Mouse (Mus musculus): Measurements from ENCODE around the gene Lrrc8a.

The Lrrc8a gene

DNA sequence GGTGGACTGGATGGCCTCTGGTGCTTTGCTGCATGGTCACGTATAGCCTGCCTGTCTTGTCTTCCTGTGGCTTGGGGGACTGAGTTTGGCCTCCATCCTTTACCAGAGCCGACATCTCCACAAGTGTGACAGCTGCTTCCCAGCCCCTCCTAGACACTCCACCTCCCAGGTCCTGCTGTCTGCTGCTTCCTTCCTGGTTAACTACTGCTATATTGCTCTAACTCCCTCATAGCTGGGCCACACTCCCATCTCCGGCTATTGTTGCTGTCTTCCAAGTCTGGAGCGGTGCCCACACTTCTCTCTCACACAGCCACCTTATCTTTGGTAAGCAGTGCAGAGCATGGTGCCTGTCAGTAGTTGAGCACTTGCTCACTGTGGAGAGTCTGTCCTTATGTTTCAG lies 2.3 kb downstream of the Lrrc8a start:
- DNase-seq (ENCODE audit: low read depth): peak; percentile 9

DNA sequence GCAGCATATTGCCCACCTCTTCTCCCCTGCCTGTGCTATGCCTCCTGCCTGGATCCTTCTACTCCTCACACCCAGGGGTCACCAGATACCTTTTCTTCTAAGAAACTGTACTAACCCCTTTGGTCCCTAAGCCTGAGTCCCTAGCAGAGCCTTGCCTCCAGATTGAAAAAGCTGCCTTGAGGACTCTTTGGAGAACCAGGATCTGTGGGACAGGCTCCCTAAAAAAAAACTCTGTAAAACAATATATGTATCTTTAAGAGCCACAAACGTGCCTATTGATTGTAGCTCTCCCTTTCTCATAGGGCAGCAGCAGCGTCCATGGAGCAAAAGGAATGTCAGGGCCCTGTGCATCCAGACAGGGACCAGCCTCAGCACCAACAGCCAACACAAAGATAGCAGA lies 2.8 kb downstream of the Lrrc8a start, which contains the start of gene Gm28035:
Gene Gm28035 (plus strand): TSS at position 301 of the 400 bp plus-strand sequence.
- no peak for DNase-seq (ENCODE audit: low read depth)

DNA sequence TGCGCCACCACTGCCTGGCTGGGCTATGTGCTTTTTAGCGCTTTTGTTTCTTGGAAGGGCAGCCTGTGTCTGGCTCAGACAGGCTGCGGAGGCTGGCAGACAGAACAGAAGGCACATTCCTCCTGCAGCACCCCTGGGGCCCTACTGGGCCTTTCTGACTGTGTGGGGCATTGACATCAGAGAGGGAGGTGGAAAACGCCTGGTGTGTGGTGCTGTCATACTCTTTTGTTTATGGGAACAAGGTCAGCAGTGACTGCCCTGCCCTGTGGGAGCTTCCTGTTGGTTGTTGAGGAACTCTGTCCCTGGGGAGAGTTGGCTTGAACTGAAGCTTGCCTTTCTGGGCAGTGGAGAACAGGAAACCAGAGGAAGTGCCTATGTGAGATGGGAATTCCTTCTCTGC lies 5.0 kb downstream of the Lrrc8a start:
- no peak for DNase-seq (ENCODE audit: low read depth)

DNA sequence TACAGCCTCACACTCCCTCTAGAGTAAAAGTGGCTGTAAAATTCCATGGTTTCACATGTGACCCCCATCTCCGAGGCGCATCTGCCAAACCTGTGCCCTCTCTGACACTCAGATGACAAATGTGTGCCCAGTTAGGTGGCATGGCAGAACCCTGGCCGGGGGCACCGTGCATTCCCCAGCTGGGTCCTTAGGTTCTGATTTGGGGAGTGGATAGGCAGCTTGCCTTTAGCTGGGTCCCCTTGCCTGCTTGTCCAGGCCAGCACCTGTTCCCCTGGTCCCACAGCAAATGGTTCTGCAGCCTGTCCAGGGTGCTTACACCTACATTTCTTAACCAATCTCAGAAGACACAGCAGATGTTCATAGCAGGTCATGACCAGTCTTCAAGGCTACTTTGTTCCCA lies 5.9 kb downstream of the Lrrc8a start:
- no peak for DNase-seq (ENCODE audit: low read depth)

DNA sequence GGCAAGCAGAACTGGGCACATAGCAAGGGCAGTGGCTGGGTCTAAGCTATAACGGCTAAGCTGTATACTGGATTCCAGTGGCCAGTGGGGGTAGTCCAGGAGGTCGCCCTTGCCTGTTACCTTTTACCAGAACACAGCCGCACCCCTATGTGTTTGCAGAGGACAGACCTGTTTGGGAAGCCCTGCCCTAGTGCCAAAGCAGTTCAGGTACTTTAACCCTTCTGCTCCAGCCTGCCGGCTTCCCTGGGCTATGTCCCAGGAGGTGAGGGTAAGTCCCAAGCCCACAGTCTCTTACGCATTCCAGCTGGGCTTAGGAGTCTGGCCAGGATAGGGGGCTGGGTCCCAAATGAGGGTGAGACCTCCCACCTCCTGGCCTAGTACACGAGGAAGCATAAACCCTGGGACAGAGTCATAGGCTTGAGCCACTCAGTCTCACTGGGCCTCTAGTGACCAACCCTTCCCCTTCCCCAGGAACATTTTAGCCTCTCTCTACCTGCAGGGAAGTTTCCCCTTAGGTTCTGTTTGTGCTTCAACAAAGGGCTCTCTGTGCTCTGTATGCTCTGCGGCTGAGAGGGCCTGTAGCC lies 7.2 kb downstream of the Lrrc8a start:
- no peak for DNase-seq (ENCODE audit: low read depth)

DNA sequence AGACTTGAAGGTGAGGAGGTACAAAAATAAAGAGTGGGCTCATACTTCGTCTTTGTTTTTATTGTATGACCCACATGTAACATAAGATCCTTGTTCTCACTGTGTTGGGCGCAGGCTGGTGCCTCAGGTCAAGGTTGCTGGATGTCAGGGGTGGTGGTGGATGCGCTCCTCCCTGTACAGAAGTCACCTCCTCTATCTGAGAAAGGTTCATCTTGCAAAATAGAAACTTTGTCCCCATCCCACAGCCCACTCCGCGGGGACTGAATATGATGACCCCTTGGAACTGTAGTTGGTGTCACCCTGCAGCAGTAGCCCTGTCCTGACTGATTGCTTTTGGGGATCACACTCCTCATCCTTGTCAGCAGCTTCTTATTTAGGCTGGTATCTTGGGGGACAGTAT lies 9.5 kb downstream of the Lrrc8a start:
- DNase-seq (ENCODE audit: low read depth): no peak

DNA sequence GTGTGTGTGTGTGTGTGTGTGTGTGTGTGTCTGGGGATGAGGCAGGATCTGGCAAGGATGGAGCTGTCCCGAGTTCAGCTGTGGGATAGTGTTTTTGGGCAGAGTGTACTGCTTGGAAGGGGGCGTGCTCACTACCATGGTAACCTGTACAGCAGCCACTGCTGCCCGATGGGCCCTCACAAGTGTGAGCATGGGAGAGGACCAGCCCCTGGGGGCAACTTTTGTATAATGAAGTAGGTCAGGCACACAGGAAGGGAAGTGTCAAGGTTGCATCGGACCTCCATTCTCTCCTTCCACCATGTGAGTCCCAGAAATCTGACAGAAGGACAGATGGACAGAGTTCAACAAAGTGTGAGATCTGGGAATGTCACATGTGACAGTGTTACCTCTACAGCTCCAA lies 10.2 kb downstream of the Lrrc8a start:
- DNase-seq (ENCODE audit: low read depth): no peak

DNA sequence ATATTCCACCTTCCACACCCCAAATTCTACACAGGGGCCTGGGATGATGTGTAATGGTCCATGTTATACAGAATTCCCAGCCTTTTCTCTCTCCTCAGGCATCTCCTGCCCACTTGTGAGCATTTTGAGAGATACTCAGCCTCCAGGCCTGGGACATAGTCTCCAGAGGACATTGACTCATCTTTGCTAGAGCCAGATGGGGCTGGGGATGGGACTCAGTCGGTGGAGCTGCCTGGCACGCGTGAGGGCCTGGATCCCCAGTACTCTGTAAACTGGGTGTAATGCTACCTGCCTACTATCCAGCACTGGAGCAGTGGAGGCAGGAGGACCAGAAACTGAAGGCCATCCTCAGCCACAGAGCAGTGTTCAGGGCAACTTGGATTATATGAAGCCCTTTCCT lies 11.7 kb downstream of the Lrrc8a start:
- no peak for DNase-seq (ENCODE audit: low read depth)

DNA sequence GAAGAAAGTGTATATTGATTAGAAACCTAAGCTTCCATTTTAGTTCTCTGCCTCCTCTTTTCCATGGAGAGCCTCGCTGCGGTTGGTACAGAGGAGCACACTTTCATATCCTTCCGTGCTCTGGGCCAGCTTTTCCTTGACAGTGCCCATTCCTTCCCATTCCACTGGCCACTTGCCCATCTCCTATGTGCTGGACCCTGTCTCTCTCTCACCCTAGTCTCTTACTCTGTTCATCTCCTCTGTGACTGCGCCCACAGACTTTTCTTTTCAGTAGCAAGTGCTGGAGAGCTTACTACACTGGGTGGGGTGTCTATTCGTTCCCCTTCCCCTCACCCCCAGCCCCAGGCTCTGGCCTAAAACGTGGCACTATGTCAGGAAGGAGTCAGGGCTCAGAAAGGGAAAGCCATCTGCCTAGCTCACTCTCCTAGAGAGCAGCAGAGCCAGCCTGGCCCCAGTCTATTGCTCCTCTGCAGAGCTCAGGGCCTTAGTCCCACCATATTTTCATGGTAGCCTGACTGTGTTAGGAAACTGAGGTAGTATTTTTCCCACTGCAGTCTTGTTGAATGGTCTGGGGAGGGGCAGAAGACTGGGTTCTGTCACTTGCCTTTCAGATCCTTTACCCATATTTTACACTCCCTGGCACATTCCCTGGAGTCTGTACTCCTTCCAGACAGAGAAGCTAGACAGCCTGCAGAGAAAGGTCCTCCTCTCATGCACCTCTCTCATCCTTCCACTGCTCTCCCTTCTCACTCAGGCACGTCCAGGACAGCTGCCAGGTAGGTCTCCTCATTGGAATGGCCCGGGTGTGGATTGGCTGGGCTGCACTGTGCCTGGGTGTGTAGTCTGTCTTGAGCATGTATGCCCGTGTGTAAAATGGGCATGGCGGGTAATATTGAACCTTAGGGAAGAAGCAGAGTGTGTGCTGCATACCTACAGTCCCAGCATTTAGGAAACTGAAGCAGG lies 12.9 kb downstream of the Lrrc8a start:
- no peak for DNase-seq (ENCODE audit: low read depth)

DNA sequence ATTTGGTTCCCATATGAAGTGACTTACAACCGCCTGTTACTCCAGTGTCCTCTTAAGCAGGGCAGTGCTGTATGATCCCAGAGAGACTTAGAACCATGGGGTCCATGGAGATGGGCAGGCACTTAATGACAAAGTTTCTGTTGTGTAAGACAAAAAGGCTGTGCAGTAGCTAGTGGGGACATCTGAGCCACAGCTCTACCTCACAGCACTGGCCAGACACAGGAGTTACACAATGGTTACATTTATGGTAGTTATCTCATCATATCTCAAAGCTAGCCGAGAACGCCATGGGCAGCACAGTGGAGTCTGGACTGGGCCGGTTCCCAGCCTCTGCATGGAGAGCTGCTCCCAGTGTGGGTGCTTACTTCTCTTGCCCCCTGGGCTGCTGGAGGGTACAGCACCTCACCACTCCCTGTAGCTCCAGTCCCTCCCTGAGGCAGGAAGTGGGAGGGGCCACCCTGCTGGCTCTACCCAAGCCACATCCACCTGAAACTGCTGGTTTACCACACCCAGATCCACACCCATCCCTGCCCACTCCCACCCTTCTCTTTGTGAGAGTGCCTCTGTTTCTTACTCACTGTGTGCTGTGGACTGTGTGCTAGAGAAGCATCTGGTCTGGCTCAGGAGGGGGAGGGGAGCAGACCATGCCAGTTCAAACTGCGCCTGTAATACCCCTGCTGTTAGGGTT lies 14.0 kb downstream of the Lrrc8a start:
- peak; percentile 88 for DNase-seq (ENCODE audit: low read depth)

DNA sequence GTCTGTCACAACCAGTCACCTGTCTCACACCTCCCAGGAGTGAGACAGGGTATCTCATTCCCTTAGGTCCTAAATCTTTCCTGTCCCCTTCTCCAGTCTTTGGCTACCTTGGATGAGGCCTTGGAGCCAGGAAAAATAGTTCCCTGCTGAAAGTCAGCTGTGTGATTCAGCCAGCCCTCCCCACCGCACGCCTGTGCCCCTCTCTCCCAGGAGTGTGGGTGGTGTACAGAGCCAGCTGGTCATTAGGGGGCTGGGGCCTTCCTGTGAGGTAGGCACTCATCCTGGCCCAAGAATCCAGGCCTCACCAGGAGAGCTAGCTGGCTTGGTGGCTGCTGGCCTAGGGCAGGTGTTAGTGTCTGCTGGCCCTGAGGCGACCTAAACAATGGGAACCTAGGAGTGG lies 15.0 kb downstream of the Lrrc8a start:
- no peak for DNase-seq (ENCODE audit: low read depth)

DNA sequence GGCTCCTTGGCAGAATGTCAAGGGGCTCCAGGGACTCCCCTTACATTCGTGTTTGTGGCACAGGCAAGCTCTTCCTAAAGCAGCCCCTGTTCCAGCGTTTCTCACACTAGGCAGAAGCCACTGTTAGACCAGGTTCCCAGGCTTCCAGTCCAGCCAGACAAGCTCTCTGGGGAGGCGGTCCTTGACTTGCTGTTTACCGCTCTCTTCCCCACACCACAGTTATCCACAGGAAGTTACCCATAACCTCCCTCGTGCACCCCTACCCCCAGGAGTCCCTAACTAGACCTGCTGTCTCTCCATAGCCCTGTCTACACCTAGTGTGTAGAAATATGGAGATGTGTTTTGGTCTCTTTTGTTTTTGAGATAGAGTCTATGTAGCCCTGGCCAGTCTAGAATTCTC lies 16.3 kb downstream of the Lrrc8a start:
- DNase-seq (ENCODE audit: low read depth): peak; percentile 58

DNA sequence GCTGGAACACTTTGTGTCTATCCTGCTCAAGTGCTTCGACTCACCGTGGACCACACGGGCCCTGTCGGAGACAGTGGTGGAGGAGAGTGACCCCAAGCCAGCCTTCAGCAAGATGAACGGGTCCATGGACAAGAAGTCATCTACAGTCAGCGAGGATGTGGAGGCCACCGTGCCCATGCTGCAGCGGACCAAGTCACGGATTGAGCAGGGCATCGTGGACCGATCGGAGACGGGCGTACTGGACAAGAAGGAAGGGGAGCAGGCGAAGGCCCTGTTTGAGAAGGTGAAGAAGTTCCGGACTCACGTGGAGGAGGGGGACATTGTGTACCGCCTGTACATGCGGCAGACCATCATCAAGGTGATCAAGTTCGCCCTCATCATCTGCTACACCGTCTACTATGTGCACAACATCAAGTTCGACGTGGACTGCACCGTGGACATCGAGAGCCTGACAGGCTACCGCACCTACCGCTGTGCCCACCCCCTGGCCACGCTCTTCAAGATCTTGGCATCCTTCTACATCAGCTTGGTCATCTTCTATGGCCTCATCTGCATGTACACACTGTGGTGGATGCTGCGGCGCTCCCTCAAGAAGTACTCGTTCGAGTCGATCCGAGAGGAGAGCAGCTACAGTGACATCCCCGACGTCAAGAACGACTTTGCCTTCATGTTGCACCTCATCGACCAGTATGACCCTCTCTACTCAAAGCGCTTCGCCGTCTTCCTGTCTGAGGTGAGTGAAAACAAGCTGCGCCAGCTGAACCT lies 18.3 kb downstream of the Lrrc8a start:
- no peak for DNase-seq (ENCODE audit: low read depth)

DNA sequence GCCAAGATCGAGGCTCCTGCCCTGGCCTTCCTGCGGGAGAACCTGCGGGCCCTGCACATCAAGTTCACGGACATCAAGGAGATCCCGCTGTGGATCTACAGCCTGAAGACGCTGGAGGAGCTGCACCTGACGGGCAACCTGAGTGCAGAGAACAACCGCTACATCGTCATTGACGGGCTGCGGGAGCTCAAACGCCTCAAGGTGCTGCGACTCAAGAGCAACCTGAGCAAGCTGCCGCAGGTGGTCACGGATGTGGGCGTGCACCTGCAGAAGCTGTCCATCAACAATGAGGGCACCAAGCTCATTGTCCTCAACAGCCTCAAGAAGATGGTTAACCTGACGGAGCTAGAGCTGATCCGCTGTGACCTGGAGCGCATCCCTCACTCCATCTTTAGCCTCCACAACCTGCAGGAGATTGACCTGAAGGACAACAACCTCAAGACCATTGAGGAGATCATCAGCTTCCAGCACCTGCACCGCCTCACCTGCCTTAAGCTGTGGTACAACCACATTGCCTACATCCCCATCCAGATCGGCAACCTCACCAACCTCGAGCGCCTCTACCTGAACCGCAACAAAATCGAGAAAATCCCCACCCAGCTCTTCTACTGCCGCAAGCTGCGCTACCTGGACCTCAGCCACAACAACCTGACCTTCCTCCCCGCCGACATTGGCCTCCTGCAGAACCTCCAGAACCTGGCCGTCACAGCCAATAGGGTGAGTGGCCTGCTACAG lies 19.3 kb downstream of the Lrrc8a start:
- peak; percentile 22 for DNase-seq (ENCODE audit: low read depth)

DNA sequence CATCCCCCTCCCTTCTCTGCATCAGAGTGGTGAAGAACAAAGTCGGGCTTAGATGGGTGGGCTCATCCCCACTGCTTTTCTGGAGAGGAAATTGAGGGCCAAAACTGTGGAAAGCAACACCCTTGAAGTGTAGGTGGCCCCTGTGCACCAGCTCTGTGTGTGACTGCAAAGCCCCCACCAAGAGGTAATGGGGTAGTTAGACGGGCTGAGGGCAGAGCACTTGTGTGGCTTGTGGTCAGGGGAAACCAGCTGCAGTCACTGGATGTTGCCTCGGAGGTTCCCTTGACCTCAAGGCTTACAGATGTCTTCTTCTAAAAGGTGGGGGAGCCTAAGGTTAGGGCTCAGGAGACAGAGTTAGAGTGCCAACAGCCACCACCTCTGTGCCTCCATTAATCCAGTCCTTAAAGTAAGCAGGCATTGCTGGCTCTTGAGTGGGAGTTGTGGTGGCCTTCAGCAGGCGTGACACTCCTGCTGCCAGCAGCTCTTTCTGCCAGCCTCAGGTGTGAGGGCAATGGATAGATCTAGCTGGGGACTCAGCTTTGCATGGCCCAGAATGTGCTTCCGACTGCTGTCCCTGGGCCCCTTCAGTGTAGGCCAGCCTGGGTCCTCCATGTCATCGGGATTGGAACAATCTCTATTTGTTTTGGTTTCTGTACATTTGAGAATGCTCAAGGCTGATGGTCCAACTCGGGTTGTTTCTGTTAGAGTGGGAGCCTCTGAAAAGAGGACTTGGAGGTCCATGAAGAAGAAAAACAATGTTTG lies 20.4 kb downstream of the Lrrc8a start:
- DNase-seq (ENCODE audit: low read depth): peak; percentile 25

DNA sequence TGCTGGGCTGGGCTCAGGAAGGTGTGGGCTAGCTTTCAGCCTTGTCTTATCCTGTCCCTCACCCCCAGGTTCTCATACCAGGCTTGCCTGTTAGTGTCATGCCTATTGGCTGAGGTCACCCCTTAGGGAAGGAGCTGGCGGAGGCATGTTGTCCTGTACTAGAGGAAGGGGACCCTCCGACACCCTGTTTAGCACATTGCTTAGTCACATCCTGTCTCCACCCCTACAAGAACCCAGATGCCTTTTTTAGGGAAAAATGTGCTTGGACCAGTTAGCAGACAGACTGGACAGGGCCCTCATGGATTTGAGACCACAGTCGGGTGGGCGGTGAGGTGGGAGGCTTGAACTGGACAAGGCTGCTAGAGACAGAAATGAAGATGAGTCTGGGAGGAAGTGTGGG lies 21.1 kb downstream of the Lrrc8a start:
- peak; percentile 36 for DNase-seq (ENCODE audit: low read depth)

DNA sequence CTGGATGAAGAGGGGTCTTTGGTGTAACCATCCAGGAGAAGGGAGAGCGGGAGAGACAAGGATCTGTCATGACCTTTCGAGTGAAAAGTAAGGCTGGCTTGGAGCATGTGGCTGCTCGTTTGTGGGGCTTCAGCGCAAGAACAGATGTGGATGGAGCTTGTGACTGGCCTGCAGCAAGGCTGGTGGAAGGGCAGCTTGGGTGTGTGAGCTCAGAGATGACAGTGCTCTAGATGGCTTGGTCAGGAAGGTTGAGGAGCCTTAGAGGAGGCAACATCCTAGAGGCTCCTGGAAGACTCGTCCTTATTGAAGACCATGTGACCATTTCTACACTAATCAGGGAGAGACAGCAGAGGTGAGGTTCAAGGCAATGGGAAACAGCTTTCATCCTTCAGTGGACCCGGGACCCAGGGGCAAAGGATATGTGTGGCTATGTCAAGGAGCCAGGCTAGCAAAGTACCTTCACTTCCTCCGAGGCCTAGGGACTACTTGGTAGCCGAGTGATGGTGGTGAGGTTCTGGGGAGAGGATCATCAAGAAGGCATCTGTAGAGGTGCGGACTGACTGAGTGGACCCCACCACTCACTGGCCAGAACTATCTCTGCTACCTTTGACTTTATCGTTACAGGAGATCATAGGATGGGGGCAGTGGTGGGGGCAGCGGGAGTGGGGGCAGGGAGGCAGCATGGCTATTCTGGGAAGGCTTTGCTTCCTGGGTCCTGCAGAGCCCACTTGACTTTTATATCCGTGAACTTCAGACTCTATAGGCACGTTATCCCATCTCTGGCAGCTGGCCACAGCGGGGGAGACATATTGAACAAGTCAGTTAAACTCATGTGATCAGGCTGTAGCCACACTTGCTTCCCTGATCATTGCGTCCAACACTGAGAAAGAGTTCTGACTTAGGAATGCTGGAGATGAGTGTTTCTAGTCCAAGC lies 21.9 kb downstream of the Lrrc8a start:
- peak; percentile 19 for DNase-seq (ENCODE audit: low read depth)

DNA sequence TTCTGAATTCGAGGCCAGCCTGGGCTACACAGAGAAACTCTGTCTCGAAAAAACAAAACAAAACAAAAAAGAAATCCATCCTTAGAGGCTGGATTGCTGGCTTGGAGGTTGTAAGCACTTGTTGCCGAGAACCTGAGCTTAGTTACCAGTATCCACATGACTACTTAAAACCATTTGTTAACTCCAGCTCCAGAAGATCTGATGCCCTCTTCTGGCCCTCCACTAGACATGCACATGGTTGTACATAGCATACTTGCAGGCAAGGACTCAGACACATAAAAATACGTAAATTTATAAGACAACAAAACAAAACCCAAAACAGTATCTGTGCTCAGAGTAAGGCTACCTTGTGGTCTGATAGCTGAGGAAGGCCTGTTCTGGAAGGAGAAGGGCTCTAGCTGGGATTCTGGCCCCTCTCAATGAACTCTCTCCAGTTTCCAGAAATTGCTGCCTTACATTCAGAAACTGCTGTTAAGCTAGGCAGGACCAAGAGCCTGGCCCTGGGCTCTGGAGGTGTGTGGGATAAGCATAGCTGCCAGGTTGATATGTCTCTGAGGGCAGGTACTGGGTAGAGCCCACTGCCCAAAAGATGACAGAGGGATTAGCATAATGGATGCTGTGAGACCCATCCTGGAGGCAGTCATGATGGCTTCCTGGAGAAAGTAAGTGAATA lies 23.7 kb downstream of the Lrrc8a start:
- DNase-seq (ENCODE audit: low read depth): peak; percentile 54

All from naive thymus-derived CD4-positive, alpha-beta T cell, adult 2 months (primary cell).